28 mouse cellular contexts compared by ENCODE assay signal in genomic region chr10:26226734-26227133, GRCm38 (mm10). TPM values are rescaled to one million over a fixed set of nuclear protein-coding genes. Genes with fewer than 3 reads are reported as not detected.
A peak's percentile ranks its signal among the peaks of the same experiment; 100 is the strongest.
DNase-seq lines count a peak whose midpoint lies in the region; ATAC-seq and TF ChIP-seq lines count a peak whose summit lies in the region.
"Had no signal": no experiment of that assay in that cellular context is flagged by ENCODE, and none has a peak within 500 bp of the region (broad histone marks: within the 10 kb centered on the region; RNA-seq: fewer than 3 reads in every experiment).

No protein-coding gene starts in this region.

- H3K27me3 ChIP-seq in lung, postnatal 0 days (replicated peaks; ENCODE audit: insufficient read depth, low read length) = no peaks in the 10 kb centered on the region
- H3K27me3 ChIP-seq: kidney, embryonic 15.5 days; limb, embryonic 15.5 days; liver, embryonic 13.5 days; stomach, embryonic 15.5 days had no signal

- H3K9me3 ChIP-seq in lung, postnatal 0 days (ENCODE audit: low read length) = no peaks in the 10 kb centered on the region
- H3K9me3 ChIP-seq: kidney, embryonic 15.5 days; limb, embryonic 15.5 days; liver, embryonic 13.5 days; stomach, embryonic 15.5 days had no signal

- TF ChIP-seq CTCF in lung, adult 2 months (IDR thresholded peaks at IDR 0.05; ENCODE audit: insufficient read depth, low read length) = no peak
- no peak for TF ChIP-seq CTCF in lung, postnatal 0 days (IDR thresholded peaks at IDR 0.05)

- peak; percentile 4 to 9 for DNase-seq in lung, adult 18-20 months
- no peak for DNase-seq in lung, adult 2 months
- DNase-seq in forelimb bud, embryonic 11.5 days (ENCODE audit: low read depth, low spot score) = peak; percentile 69
- peak; percentile 17 for DNase-seq in lung, postnatal 0 days (ENCODE audit: low spot score)
- peak; percentile 25 for DNase-seq in mesoderm, embryonic 11.5 days (ENCODE audit: low read depth, low spot score)
- no peak for DNase-seq in right cerebral cortex, postnatal 4 days
- DNase-seq in kidney, adult 11 months = no peak
- DNase-seq: adrenal gland, postnatal 14 days; cerebellum, adult 11 months; cerebellum, adult 9-10 months; cerebellum, postnatal 36 days; gastrocnemius, postnatal 14 days; heart, postnatal 4 days; kidney, adult 18-20 months; kidney, postnatal 36 days; liver, embryonic 13.5 days; midbrain, embryonic 14.5 days; thymus, postnatal 14 days had no signal

- peaks cover 2% of the 10 kb centered on the region for H3K4me1 ChIP-seq in lung, adult 2 months (ENCODE audit: control insufficient read depth, insufficient read depth, low read length)
- H3K4me1 ChIP-seq in lung, postnatal 0 days (ENCODE audit: insufficient read depth, low read depth, low read length) = no peaks in the 10 kb centered on the region
- H3K4me1 ChIP-seq: kidney, embryonic 15.5 days; limb, embryonic 15.5 days; liver, embryonic 13.5 days; stomach, embryonic 15.5 days had no signal

- WGBS in lung, adult 2 months = 47% methylated on average over 2 of the region's 2 CpGs
- 27% methylated on average over 2 of the region's 2 CpGs for WGBS in lung, postnatal 0 days

- TF ChIP-seq EP300 in lung, postnatal 0 days (IDR thresholded peaks at IDR 0.05) = no peak

- no peak overlapping the region for H3K9ac ChIP-seq in lung, postnatal 0 days (replicated peaks; ENCODE audit: low read depth)
- H3K9ac ChIP-seq: hindbrain, embryonic 14.5 days; kidney, embryonic 15.5 days; limb, embryonic 15.5 days; liver, embryonic 13.5 days; stomach, embryonic 15.5 days had no signal

- no peak overlapping the region for H3K4me3 ChIP-seq in lung, adult 2 months (replicated peaks; ENCODE audit: extremely low read depth, low read depth, low read length)
- H3K4me3 ChIP-seq in lung, postnatal 0 days (ENCODE audit: low read depth, low read length) = no peak overlapping the region
- H3K4me3 ChIP-seq: kidney, embryonic 15.5 days; layer of hippocampus, adult 2 months; limb, embryonic 15.5 days; liver, embryonic 13.5 days; stomach, embryonic 15.5 days had no signal

- no peaks in the 10 kb centered on the region for H3K36me3 ChIP-seq in lung, postnatal 0 days (ENCODE audit: insufficient read depth, low read length)
- H3K36me3 ChIP-seq: kidney, embryonic 15.5 days; limb, embryonic 15.5 days; liver, embryonic 13.5 days; stomach, embryonic 15.5 days had no signal

- no peak for TF ChIP-seq POLR2A in lung, adult 2 months (IDR thresholded peaks at IDR 0.05; ENCODE audit: borderline replicate concordance, extremely low read depth, low read depth, low read length)

- peak; percentile 55; the same call in 1 of the 2 replicates for ATAC-seq in lung, postnatal 0 days
- ATAC-seq: CD4-positive, CD25-positive, alpha-beta regulatory T cell, adult 4 months; forebrain, embryonic 16.5 days had no signal

- H3K4me2 ChIP-seq in lung, postnatal 0 days (replicated peaks; ENCODE audit: low read depth, low read length) = no peak overlapping the region
- H3K4me2 ChIP-seq: hindbrain, embryonic 14.5 days; kidney, embryonic 15.5 days; limb, embryonic 15.5 days; liver, embryonic 13.5 days; stomach, embryonic 15.5 days had no signal

- no peak overlapping the region for H3K27ac ChIP-seq in lung, postnatal 0 days (ENCODE audit: low read length)
- H3K27ac ChIP-seq: hindbrain, embryonic 14.5 days; kidney, embryonic 15.5 days; layer of hippocampus, adult 2 months; limb, embryonic 15.5 days; liver, embryonic 13.5 days; macrophage; stomach, embryonic 15.5 days had no signal

RNA-seq across cellular contexts. Expression of gene Samd3, which starts 2.8 kb away (rescaled TPM):
- polyA plus RNA-seq in lung, adult 2 months (2012; rRNA removed) = 0.32 and 0.44 TPM in 2 replicates
- 0.18 and 0.81 TPM in 2 replicates for polyA plus RNA-seq in lung, postnatal 0 days (2015; fragmentation: Nextera tagmentation; extraction: Ambion mirVana)
- polyA plus RNA-seq: kidney, embryonic 15.5 days; liver, embryonic 13.5 days; macrophage; neural tube, embryonic 14.5 days; small intestine, adult 2 months; stomach, embryonic 15.5 days had no signal

Comparison
In these comparisons a context has a peak if more than half of its experiments do, and no peak if none do; other contexts are left out.
1. DNase-seq: peak in lung, adult 18-20 months (2 of 2), forelimb bud, embryonic 11.5 days (single experiment), lung, postnatal 0 days (single experiment) and mesoderm, embryonic 11.5 days (single experiment); none in lung, adult 2 months (single experiment), right cerebral cortex, postnatal 4 days (single experiment) and kidney, adult 11 months (single experiment).